Mouse (Mus musculus) midbrain, embryonic 11.5 days (tissue): Measurements from ENCODE around the gene Paox. TPM values are rescaled to one million over a fixed set of nuclear protein-coding genes. Genes with fewer than 3 reads are reported as not detected.

ENCODE experiments used
- ATAC-seq: fragments of 200-750 bp; cut with Nextera tagmentation; 2 replicates; pipeline ENCODE4 v1.8.0; 2017; ENCODE audit warnings: moderate TSS enrichment, moderate library complexity; ENCODE audit not compliant: low FRiP score
- DNase-seq: peaks from one replicate; pipeline ENCODE4 v3.0.0; 2015; ENCODE audit warnings: low spot score; ENCODE audit errors: missing footprints
- H3K27ac ChIP-seq: fragments of 300-500 bp; sonication (generic); 2 replicates; pipeline ENCODE4 v1.5.1; 2014; ENCODE audit warnings: low read depth, low read length
- H3K27me3 ChIP-seq: fragments of 300-500 bp; sonication (generic); 2 replicates; pipeline ENCODE4 v1.6.1; 2014; ENCODE audit warnings: mild to moderate bottlenecking, low read length, moderate library complexity, mixed read lengths; ENCODE audit not compliant: control insufficient read depth, insufficient read depth
- H3K36me3 ChIP-seq: fragments of 300-500 bp; sonication (generic); 2 replicates; pipeline ENCODE4 v1.6.1; 2014; ENCODE audit warnings: mild to moderate bottlenecking, low read length, moderate library complexity, mixed read lengths; ENCODE audit not compliant: control insufficient read depth, insufficient read depth
- H3K4me1 ChIP-seq: fragments of 300-500 bp; sonication (generic); 2 replicates; pipeline ENCODE4 v1.6.1; 2014; ENCODE audit warnings: low read length; ENCODE audit not compliant: control insufficient read depth, insufficient read depth
- H3K4me2 ChIP-seq: fragments of 300-500 bp; sonication (generic); 2 replicates; pipeline ENCODE4 v1.6.1; 2014; ENCODE audit warnings: mild to moderate bottlenecking, moderate library complexity
- H3K4me3 ChIP-seq: fragments of 300-500 bp; sonication (generic); 2 replicates; pipeline ENCODE4 v1.5.1; 2014; ENCODE audit warnings: low read depth, low read length
- H3K9ac ChIP-seq: fragments of 300-500 bp; sonication (generic); 2 replicates; pipeline ENCODE4 v1.6.1; 2014; ENCODE audit warnings: low read length
- H3K9me3 ChIP-seq: fragments of 300-500 bp; sonication (generic); 2 replicates; pipeline ENCODE4 v1.6.1; 2016; ENCODE audit warnings: low read length; ENCODE audit not compliant: control insufficient read depth
- WGBS: fragments of 180-500 bp; shearing (Covaris S2); extraction: QIAGEN DNeasy Blood & Tissue Kit; methylation state at CpG from one replicate; pipeline ENCODE4 v1.1.7; 2014; 5-methylcytosine and 5-hydroxymethylcytosine counted together
- polyA plus RNA-seq: library from polyadenylated mRNA; unstranded; fragments of >200 nt; fragmentation: Nextera tagmentation; extraction: Ambion mirVana; gene quantifications from 2 replicates; pipeline ENCODE4 v1.2.1, GENCODE M21; 2014

Paox gene
- polyA plus RNA-seq, 1 experiment from 2014 or later = 12.1 TPM

DNA sequence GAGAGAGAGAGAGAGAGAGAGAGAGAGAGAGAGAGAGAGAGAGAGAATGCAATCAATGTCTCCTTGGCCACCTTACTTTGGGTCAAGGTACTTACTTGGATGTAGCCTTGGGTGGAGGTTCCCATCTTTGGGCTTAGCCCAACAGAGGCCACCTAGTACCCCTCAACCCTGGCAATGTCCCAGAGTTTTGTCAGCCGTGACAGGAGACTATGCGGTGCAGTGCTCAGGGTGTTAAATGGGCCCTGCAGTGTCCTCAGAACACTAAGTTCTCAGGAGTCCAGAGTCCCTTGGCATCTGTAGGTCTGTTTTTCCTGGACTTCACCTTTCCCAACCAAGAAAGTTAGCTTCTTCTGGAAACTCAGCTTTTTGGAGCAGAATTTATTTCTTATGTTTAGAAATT, 63.6 kb downstream of the Paox start:
- DNase-seq (no peak), ATAC-seq (no peak)
- H3K9ac ChIP-seq = no peak overlapping the region
- no peak overlapping the region for H3K4me2 ChIP-seq
- H3K4me1 ChIP-seq = no peaks in the 10 kb centered on the region
- H3K9me3 ChIP-seq = no peaks in the 10 kb centered on the region
- H3K4me3 ChIP-seq = no peak overlapping the region
- no peaks in the 10 kb centered on the region for H3K27me3 ChIP-seq
- H3K27ac ChIP-seq = no peak overlapping the region
- 89% methylated on average over 2 of the region's 2 CpGs for WGBS
- H3K36me3 ChIP-seq = no peaks in the 10 kb centered on the region

DNA sequence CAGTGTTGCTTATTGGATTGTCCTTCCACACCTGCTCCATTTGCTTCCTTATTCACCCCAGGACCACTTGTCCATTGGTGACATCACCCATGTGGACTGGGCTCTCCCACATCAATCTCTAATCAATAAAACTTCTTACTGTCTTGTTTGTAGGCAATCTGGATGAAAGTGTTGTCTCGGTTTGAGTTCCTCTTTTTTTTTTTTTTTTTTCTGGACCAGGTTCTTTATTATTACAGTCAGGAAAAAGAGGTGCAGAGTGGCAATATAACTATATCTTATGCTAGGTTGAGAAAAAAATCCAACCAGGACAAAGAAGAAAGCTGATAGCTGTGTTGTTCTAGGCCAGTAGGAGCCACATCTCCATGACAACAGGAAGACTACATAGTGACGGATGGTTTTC, 65.1 kb downstream of the Paox start:
- ATAC-seq (no peak), DNase-seq (no peak)
- no peaks in the 10 kb centered on the region for H3K27me3 ChIP-seq
- H3K4me2 ChIP-seq = no peak overlapping the region
- no peaks in the 10 kb centered on the region for H3K9me3 ChIP-seq
- H3K36me3 ChIP-seq = no peaks in the 10 kb centered on the region
- no peaks in the 10 kb centered on the region for H3K4me1 ChIP-seq
- H3K9ac ChIP-seq = no peak overlapping the region
- H3K4me3 ChIP-seq = no peak overlapping the region
- no peak overlapping the region for H3K27ac ChIP-seq
- WGBS = 86% methylated on average over 2 of the region's 2 CpGs

DNA sequence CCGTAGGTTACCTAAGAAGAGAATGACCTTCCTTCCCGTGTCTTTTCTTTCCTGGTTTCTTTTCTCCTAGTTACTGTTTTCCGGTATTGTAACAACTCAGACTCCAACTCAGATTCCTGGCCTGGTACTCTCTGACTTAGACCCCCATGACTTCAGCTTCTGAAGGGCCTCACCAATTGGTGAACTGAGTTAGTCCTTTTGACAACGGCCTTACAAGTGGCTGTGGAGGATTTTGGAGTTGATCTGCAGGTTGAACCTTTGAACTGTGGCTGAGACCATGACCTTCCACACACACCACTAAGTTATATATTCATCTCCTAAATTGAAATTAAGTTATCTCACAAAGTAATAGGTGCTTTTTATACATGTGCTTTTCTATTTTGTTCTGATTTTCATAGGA, 68.6 kb downstream of the Paox start:
- no peaks in the 10 kb centered on the region for H3K4me1 ChIP-seq
- no peak overlapping the region for H3K4me3 ChIP-seq
- H3K9ac ChIP-seq = no peak overlapping the region
- DNase-seq (no peak), ATAC-seq (no peak)
- H3K4me2 ChIP-seq = no peak overlapping the region
- 86% methylated on average over 4 of the region's 4 CpGs for WGBS
- H3K27me3 ChIP-seq = no peaks in the 10 kb centered on the region
- no peaks in the 10 kb centered on the region for H3K9me3 ChIP-seq
- no peak overlapping the region for H3K27ac ChIP-seq
- no peaks in the 10 kb centered on the region for H3K36me3 ChIP-seq

Other genes with a start within 250 kb of the Paox start
- 0.55 and 0.79 TPM in 2 replicates for gene Kndc1, start 221.1 kb upstream of the Paox start, polyA plus RNA-seq
- gene Utf1, start 172.0 kb upstream of the Paox start, polyA plus RNA-seq = not detected in 2 replicates
- gene 6430531B16Rik, start 137.0 kb upstream of the Paox start, polyA plus RNA-seq = 0.34 and 1.2 TPM in 2 replicates
- 1.8 TPM in 2 replicates for gene Adam8, start 123.2 kb upstream of the Paox start, polyA plus RNA-seq
- 36.3 and 43.1 TPM in 2 replicates for gene Zfp511, start 79.4 kb upstream of the Paox start, polyA plus RNA-seq
- 58.9 and 62.6 TPM in 2 replicates for gene Tubgcp2, start 79.1 kb upstream of the Paox start, polyA plus RNA-seq
- 6.1 and 8.0 TPM in 2 replicates for gene Msx3, start 66.7 kb upstream of the Paox start, polyA plus RNA-seq
- 7.6 and 8.8 TPM in 2 replicates for gene Caly, start 33.3 kb upstream of the Paox start, polyA plus RNA-seq
- not detected in 2 replicates for gene Prap1, start 22.4 kb upstream of the Paox start, polyA plus RNA-seq
- 13.5 and 13.8 TPM in 2 replicates for gene Fuom, start 13.4 kb upstream of the Paox start, polyA plus RNA-seq
- gene Echs1, start 677 bp downstream of the Paox start, polyA plus RNA-seq = 163 and 178 TPM in 2 replicates
- 21.4 and 31.2 TPM in 2 replicates for gene Mtg1, start 21.8 kb downstream of the Paox start, polyA plus RNA-seq
- gene Sprn, start 39.1 kb downstream of the Paox start, polyA plus RNA-seq = 0.59 and 0.89 TPM in 2 replicates
- gene Olfr522, start 49.0 kb downstream of the Paox start, polyA plus RNA-seq = not detected in 2 replicates
- gene Olfr523, start 57.4 kb downstream of the Paox start, polyA plus RNA-seq = not detected in 2 replicates
- not detected in 2 replicates for gene Olfr524, start 90.2 kb downstream of the Paox start, polyA plus RNA-seq
- gene Cd163l1, start 102.5 kb downstream of the Paox start, polyA plus RNA-seq = not detected in 2 replicates
- not detected in 2 replicates for gene 5830411N06Rik, start 131.5 kb downstream of the Paox start, polyA plus RNA-seq
- gene Olfr525, start 205.1 kb downstream of the Paox start, polyA plus RNA-seq = not detected in 2 replicates
- not detected in 2 replicates for gene Olfr527, start 218.2 kb downstream of the Paox start, polyA plus RNA-seq
- gene Olfr60, start 245.9 kb downstream of the Paox start, polyA plus RNA-seq = not detected in 2 replicates